Mouse (Mus musculus) forebrain, embryonic 11.5 days (tissue): Measurements from ENCODE around the gene Tpst1. TPM values are rescaled to one million over a fixed set of nuclear protein-coding genes. Genes with fewer than 3 reads are reported as not detected.

Source experiments
- ATAC-seq: fragments of 200-750 bp; cut with Nextera tagmentation; replicated peaks from 2 replicates; pipeline ENCODE4 v1.8.0; 2017; ENCODE audit warnings: moderate TSS enrichment; ENCODE audit not compliant: low FRiP score
- DNase-seq: peaks from one replicate; pipeline ENCODE4 v3.0.0-alpha.2; 2017; ENCODE audit warnings: low spot score
- H3K27ac ChIP-seq: fragments of 300-500 bp; sonication (generic); 2 replicates; pipeline ENCODE4 v1.5.1; 2014; ENCODE audit warnings: low read depth, low read length
- H3K27me3 ChIP-seq: fragments of 300-500 bp; sonication (generic); 2 replicates; pipeline ENCODE4 v1.6.1; 2014; ENCODE audit warnings: mild to moderate bottlenecking, low read length, mixed read lengths; ENCODE audit not compliant: control insufficient read depth, insufficient read depth
- H3K36me3 ChIP-seq: fragments of 300-500 bp; sonication (generic); 2 replicates; pipeline ENCODE4 v1.6.1; 2014; ENCODE audit warnings: mild to moderate bottlenecking, low read length, moderate library complexity, mixed read lengths; ENCODE audit not compliant: control insufficient read depth, insufficient read depth
- H3K4me1 ChIP-seq: fragments of 300-500 bp; sonication (generic); replicated peaks from 2 replicates; pipeline ENCODE4 v1.6.1; 2014; ENCODE audit warnings: low read length, mixed read lengths; ENCODE audit not compliant: control insufficient read depth, insufficient read depth
- H3K4me2 ChIP-seq: fragments of 300-500 bp; sonication (generic); 2 replicates; pipeline ENCODE4 v1.6.1; 2014; ENCODE audit warnings: low read depth, mild to moderate bottlenecking, low read length, moderate library complexity, mixed read lengths; ENCODE audit not compliant: severe bottlenecking
- H3K4me3 ChIP-seq: fragments of 300-500 bp; sonication (generic); 2 replicates; pipeline ENCODE4 v1.5.1; 2014; ENCODE audit warnings: low read depth, low read length
- H3K9ac ChIP-seq: fragments of 300-500 bp; sonication (generic); 2 replicates; pipeline ENCODE4 v1.6.1; 2014; ENCODE audit warnings: low read length
- H3K9me3 ChIP-seq: fragments of 300-500 bp; sonication (generic); 2 replicates; pipeline ENCODE4 v1.6.1; 2016; ENCODE audit warnings: low read length, mixed read lengths; ENCODE audit not compliant: control insufficient read depth
- WGBS: fragments of 180-500 bp; shearing (Covaris S2); extraction: QIAGEN DNeasy Blood & Tissue Kit; methylation state at CpG from one replicate; pipeline ENCODE4 v1.1.7; 2014; 5-methylcytosine and 5-hydroxymethylcytosine counted together
- polyA plus RNA-seq: library from polyadenylated mRNA; unstranded; fragments of >200 nt; fragmentation: Nextera tagmentation; extraction: Ambion mirVana; gene quantifications from 2 replicates; pipeline ENCODE4 v1.2.1, GENCODE M21; 2014

The Tpst1 gene
- polyA plus RNA-seq, 1 experiment from 2014 or later: 60.8 TPM

DNA sequence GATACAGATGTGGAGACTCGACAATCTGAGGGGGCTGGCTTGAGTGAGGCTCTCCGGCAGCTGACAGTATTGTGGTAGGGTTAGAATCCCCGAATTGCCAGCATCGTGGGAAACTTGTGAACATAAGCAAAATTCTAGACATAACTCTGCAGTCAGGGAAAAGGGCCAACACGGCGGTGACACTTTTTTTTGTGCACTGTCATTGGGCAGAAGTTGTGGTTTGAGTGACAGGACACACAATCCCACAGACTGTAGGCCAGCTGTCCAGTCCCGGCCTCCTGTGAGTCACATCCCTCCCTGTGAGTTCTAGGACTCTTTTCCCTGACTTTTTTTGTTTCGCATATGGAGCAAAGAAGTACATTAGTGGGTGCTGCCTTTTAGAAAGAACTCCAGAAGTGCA lies 72.8 kb downstream of the Tpst1 start:
- peaks cover 4% of the 10 kb centered on the region; the same call in 1 of the 2 replicates for H3K4me1 ChIP-seq
- no peaks in the 10 kb centered on the region for H3K9me3 ChIP-seq
- H3K27me3 ChIP-seq: no peaks in the 10 kb centered on the region; the same call in 1 of the 2 replicates
- H3K9ac ChIP-seq: no peak overlapping the region
- H3K4me3 ChIP-seq: no peak overlapping the region
- H3K36me3 ChIP-seq: no peaks in the 10 kb centered on the region
- WGBS: 89% methylated on average over 8 of the region's 8 CpGs
- no peak overlapping the region for H3K4me2 ChIP-seq
- H3K27ac ChIP-seq: no peak overlapping the region
- no peak for ATAC-seq
- no peak for DNase-seq

DNA sequence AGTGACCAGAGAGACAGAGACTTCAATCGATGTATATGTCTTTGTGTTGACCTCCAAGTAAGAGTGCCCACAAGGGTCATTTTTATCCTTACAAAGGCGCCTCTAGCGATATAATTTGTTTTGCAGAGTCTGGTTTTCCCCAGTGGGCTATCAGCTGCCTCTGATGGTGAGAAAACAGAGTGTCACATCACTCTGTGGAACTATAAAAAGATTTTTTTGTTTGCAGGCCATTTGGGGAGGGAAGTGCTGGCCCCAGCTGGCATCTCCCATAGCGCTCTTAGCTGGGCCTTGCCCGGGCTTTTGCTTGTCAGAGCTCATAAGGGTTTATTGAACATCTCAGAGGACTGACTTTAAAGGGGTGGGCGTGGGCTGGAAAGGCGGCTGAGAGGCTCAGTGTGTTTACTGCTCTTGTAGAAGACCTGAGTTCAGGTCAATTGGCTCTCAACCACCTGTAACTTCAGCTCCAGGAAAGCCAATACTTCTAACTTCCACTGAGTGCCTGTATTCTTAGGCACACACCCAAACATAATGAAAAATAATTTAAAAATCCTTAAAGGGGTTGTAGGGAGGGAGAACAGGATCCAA lies 76.7 kb downstream of the Tpst1 start:
- Histone ChIP-seq H3K36me3 (no peaks in the 10 kb centered on the region), H3K4me3 (no peak overlapping the region), H3K27ac (no peak overlapping the region), H3K27me3 (no peaks in the 10 kb centered on the region), H3K9me3 (no peaks in the 10 kb centered on the region), H3K9ac (no peak overlapping the region), H3K4me1 (peaks cover 4% of the 10 kb centered on the region; the same call in 1 of the 2 replicates), H3K4me2 (no peak overlapping the region)
- ATAC-seq (no peak), DNase-seq (no peak)
- 85% methylated on average over 7 of the region's 7 CpGs for WGBS

DNA sequence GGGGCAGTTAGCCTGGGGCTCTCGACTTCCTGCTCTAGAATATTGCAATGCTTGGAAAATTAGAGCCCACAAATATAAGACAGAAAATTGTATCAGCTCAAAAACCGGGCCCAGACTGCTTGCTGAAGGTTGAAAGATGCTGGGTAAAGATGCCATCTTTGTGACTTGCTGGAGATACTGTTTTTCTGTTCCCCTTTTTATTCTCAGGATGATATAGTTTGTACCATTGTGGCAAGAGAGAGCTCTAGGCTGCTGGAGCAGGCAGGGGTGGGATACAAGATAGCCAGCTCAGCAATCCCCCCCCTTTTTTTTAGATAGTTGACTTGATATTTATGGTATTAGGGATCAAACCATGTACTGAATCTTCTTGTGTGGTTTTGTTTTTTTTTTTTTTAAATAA lies 81.2 kb downstream of the Tpst1 start:
- H3K9ac ChIP-seq: no peak overlapping the region
- no peak overlapping the region for H3K4me2 ChIP-seq
- H3K9me3 ChIP-seq: no peaks in the 10 kb centered on the region
- no peaks in the 10 kb centered on the region for H3K27me3 ChIP-seq
- whole genome bisulfite sequencing: 85% methylated on average over 2 of the region's 2 CpGs
- ATAC-seq: no peak
- no peaks in the 10 kb centered on the region for H3K4me1 ChIP-seq
- no peak overlapping the region for H3K27ac ChIP-seq
- DNase-seq: no peak
- H3K36me3 ChIP-seq: no peaks in the 10 kb centered on the region
- H3K4me3 ChIP-seq: no peak overlapping the region

DNA sequence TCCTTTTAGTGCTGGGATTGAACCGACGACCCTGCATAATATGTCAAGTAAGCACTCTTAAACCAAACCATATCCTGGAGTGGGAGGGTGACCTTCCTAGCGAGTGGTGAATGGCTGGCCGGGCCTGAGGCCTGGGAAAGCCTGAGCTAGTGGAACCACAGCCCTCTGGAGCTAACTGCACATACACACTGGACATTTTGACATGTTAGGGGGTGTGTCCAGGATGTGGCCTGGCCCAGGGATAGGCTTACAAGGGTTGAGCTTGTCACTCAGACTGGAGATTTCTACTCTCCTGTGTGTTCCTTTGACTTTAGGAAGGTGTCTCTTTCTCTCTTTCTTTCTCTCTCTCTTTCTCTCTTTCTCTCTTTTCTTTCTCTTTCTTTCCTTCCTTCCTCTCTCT lies 85.4 kb downstream of the Tpst1 start:
- Histone ChIP-seq H3K27me3 (no peaks in the 10 kb centered on the region), H3K4me3 (no peak overlapping the region), H3K4me2 (no peak overlapping the region), H3K9me3 (no peaks in the 10 kb centered on the region), H3K27ac (no peak overlapping the region), H3K36me3 (no peaks in the 10 kb centered on the region), H3K9ac (no peak overlapping the region), H3K4me1 (no peaks in the 10 kb centered on the region)
- WGBS: 83% methylated on average over 4 of the region's 4 CpGs
- ATAC-seq (no peak), DNase-seq (no peak)

DNA sequence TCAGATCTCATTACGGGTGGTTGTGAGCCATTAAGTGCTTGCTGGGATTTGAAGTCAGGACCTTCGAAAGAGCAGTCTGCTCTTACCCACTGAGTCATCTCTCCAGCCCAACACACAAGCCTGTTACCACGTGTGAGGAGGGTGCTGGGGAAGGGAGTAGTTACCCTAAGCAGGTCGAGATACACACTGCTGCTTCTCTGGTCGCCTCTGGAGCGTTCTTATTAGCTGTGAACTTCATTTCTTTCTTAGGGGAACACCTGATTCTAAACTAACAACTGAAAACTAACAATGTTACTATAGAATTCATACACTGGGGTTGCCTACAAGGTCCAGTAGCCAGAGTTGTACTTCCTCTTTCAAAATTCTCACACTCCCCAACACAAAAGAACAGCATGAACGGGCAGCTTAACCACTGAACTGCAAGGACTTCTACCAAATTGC lies 86.7 kb downstream of the Tpst1 start:
- DNase-seq (no peak), ATAC-seq (no peak)
- no peak overlapping the region for H3K27ac ChIP-seq
- H3K9ac ChIP-seq: no peak overlapping the region
- 66% methylated on average over 7 of the region's 7 CpGs for WGBS
- no peaks in the 10 kb centered on the region for H3K9me3 ChIP-seq
- no peaks in the 10 kb centered on the region for H3K27me3 ChIP-seq
- no peak overlapping the region for H3K4me3 ChIP-seq
- H3K4me2 ChIP-seq: no peak overlapping the region
- no peaks in the 10 kb centered on the region for H3K4me1 ChIP-seq
- H3K36me3 ChIP-seq: no peaks in the 10 kb centered on the region

DNA sequence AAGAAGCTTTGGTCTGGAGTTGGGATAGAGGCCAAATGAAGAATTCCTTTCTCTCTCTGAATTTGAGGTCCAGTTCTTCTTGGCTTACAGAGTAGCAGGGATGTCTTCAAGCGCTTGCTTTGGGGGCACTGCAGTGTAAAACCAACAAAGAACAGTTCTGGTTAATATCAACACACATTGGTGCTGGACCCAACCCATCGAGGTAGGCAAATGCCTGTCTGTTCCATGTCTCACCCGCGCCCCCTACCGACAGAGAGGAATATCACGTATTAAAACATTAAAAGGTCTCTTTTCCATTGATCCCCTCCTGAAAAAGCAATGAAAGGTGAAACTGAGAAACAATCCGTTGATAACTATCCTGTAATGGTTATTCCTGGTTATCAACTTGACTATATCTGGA lies 90.5 kb downstream of the Tpst1 start:
- 6% methylated on average over 7 of the region's 7 CpGs for WGBS
- Histone ChIP-seq H3K27ac (no peak overlapping the region), H3K36me3 (no peaks in the 10 kb centered on the region), H3K4me3 (no peak overlapping the region), H3K4me2 (no peak overlapping the region), H3K27me3 (no peaks in the 10 kb centered on the region), H3K4me1 (no peaks in the 10 kb centered on the region), H3K9me3 (no peaks in the 10 kb centered on the region), H3K9ac (no peak overlapping the region)
- peak; percentile 82 for DNase-seq
- no peak for ATAC-seq

DNA sequence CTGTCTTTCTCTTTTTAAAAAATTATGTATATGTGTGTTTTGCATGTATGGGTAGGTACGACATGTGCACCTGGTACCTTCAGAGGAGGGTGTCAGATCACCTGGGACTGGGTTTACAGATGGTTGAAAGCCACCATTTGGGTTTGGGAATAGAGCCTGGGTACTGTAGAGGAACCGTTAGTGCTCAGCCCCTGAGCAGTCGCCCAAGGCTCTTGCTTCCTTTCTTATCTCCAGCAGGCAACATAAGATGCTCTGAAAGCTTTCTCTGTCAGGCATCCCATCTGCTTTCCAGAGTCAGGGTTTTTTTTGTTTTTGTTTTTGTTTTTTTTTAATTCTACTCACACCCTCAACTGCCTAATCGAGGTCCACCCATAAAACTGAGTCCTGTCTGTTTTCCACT lies 92.1 kb downstream of the Tpst1 start:
- no peaks in the 10 kb centered on the region for H3K27me3 ChIP-seq
- no peak for ATAC-seq
- no peak for DNase-seq
- no peaks in the 10 kb centered on the region for H3K4me1 ChIP-seq
- H3K9ac ChIP-seq: no peak overlapping the region
- no peak overlapping the region for H3K4me2 ChIP-seq
- no peak overlapping the region for H3K4me3 ChIP-seq
- no peak overlapping the region for H3K27ac ChIP-seq
- 73% methylated on average over 4 of the region's 4 CpGs for WGBS
- no peaks in the 10 kb centered on the region for H3K36me3 ChIP-seq
- no peaks in the 10 kb centered on the region for H3K9me3 ChIP-seq

DNA sequence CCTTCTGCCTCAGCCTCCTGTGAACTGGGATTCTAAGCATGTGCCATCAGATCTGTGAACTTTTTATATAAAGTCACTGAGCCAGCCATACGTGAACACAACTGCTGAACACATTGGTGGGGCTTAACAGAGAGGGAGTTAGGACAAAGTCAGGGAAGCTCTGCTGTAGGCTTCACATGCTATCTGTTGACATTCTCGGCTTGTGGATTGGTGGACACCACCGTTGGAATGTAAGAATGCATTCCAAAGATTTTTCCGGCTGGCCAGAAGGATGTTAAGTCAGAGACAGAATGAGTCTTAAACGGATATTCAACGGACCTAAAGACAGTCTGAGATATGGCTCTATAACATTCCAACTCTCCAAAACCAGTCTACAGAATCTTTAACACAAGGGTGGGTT lies 96.0 kb downstream of the Tpst1 start:
- 74% methylated on average over 6 of the region's 6 CpGs for WGBS
- Histone ChIP-seq H3K9ac (no peak overlapping the region), H3K27me3 (no peaks in the 10 kb centered on the region), H3K4me3 (no peak overlapping the region), H3K9me3 (no peaks in the 10 kb centered on the region), H3K4me2 (no peak overlapping the region), H3K36me3 (no peaks in the 10 kb centered on the region), H3K27ac (no peak overlapping the region), H3K4me1 (0 out of 2 replicates have a peak, but pooled peaks cover 7% of the 10 kb centered on the region)
- no peak for ATAC-seq
- no peak for DNase-seq

DNA sequence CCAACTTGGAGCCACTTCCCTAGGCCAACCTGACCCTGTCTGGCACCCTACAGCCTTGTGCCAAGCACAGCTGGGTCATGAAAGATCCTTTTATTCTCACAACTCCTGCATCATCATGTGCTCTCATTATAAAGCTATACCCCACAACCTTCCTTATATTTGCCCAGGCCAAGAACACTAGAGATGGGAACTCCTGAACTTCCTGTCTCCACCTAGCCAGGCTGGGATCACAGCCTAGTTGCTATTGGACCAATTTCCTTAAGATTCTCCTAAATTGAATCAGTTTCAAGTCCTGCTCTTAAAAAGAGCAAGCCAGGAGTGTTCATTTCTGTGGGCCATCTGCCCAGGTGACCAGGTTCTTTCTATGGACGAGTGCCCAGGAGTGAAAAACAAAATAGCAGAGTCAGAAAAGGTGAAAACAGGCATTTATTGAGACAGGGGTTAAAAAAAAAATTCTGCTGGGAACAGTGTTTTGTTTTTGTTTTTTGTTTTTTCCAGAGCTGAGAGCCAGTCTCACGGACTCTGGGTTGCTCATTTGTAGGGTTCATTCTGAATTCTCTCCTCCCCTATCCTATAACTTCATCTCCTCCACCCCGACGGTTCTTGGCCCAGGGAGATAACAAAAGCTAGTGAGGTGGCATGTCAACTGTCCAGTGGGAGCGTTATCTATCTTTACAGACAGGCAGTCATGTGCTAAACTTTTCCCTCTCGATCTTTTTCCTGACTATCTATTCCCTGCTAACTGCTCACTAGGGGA lies 97.7 kb downstream of the Tpst1 start:
- H3K27me3 ChIP-seq: no peaks in the 10 kb centered on the region
- 0 out of 2 replicates have a peak, but pooled peaks cover 7% of the 10 kb centered on the region for H3K4me1 ChIP-seq
- H3K4me2 ChIP-seq: peak overlapping the region; percentile 67
- peak overlapping the region; percentile 92 for H3K9ac ChIP-seq
- no peaks in the 10 kb centered on the region for H3K36me3 ChIP-seq
- H3K9me3 ChIP-seq: no peaks in the 10 kb centered on the region
- peak overlapping the region; percentile 74 for H3K27ac ChIP-seq
- H3K4me3 ChIP-seq: peak overlapping the region; percentile 94
- DNase-seq (no peak), ATAC-seq (peak; percentile 28; the same call in 1 of the 2 replicates)
- WGBS: 12% methylated on average over 6 of the region's 6 CpGs
